Mouse (Mus musculus): ENCODE results near the gene Fpr-rs6. TPM values are rescaled to one million over a fixed set of nuclear protein-coding genes. Genes with fewer than 3 reads are reported as not detected.

Fpr-rs6 gene
- not detected in 2 replicates for polyA plus RNA-seq (2016; fragmentation: Nextera tagmentation; extraction: Ambion mirVana)

DNA sequence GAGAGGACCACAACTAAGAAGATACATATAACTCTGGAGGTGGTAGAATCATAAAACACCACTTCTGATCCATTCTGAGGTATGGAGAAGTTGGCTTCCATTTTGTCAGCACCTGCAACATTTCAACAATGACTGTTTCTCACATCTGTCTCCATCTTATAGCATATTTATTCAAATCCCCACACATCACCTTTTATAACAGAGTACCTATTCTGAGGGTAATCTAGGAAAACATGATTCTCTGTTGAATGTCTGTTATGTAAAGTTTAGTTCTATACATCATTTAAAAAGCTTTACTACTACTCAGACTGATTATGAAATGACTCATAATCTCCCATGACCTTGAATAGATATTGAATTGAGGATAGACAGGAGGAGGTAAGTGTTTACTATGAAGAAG is at the start of gene Fpr-rs6:
TSS of gene Fpr-rs6 (minus strand) at position 101 of the 400 bp plus-strand sequence.
- H3K4me1 ChIP-seq (replicated peaks), result no peaks in the 10 kb centered on the region
- no peak within 1 kb of the TSS for H3K27ac ChIP-seq
- no peak within 1 kb of the TSS for H3K4me3 ChIP-seq
- no peak for DNase-seq (ENCODE audit: low spot score)
- H3K27me3 ChIP-seq (ENCODE audit: insufficient read depth, poor library complexity, severe bottlenecking), result no peaks in the 10 kb centered on the region
- no peaks in the 10 kb centered on the region for H3K36me3 ChIP-seq
- peaks cover 25% of the 10 kb centered on the region for H3K9me3 ChIP-seq

Other genes starting within 250 kb of the Fpr-rs6 start
- not detected in 2 replicates for gene Vmn2r104, start 134.8 kb downstream of the Fpr-rs6 start, polyA plus RNA-seq (2016; fragmentation: Nextera tagmentation; extraction: Ambion mirVana)
- not detected in 2 replicates for gene Fpr-rs7, start 68.9 kb downstream of the Fpr-rs6 start, polyA plus RNA-seq (2016; fragmentation: Nextera tagmentation; extraction: Ambion mirVana)
- gene Vmn2r105, start 52.0 kb upstream of the Fpr-rs6 start, polyA plus RNA-seq (2016; fragmentation: Nextera tagmentation; extraction: Ambion mirVana), result not detected in 2 replicates
- not detected in 2 replicates for gene Vmn2r106, start 102.5 kb upstream of the Fpr-rs6 start, polyA plus RNA-seq (2016; fragmentation: Nextera tagmentation; extraction: Ambion mirVana)
- not detected in 2 replicates for gene Vmn2r107, start 162.1 kb upstream of the Fpr-rs6 start, polyA plus RNA-seq (2016; fragmentation: Nextera tagmentation; extraction: Ambion mirVana)
- gene Vmn1r224, start 231.0 kb upstream of the Fpr-rs6 start, polyA plus RNA-seq (2016; fragmentation: Nextera tagmentation; extraction: Ambion mirVana), result not detected in 2 replicates

Data from hindbrain, embryonic 10.5 days (tissue).